Mouse (Mus musculus) retina, adult 2 months (tissue): ENCODE data around the gene Nucb1.
A peak's percentile ranks its signal among the peaks of the same experiment; 100 is the strongest.
"Not testable (repeated sequence)": the region's sequence is repeated elsewhere in the genome, so short reads cannot be mapped to it uniquely, and the experiment has no call there.

ENCODE experiments used
- DNase-seq: peaks from one replicate; pipeline ENCODE4 v3.0.0-alpha.2; 2012; ENCODE audit warnings: low read depth, low spot score

Gene Nucb1

DNA sequence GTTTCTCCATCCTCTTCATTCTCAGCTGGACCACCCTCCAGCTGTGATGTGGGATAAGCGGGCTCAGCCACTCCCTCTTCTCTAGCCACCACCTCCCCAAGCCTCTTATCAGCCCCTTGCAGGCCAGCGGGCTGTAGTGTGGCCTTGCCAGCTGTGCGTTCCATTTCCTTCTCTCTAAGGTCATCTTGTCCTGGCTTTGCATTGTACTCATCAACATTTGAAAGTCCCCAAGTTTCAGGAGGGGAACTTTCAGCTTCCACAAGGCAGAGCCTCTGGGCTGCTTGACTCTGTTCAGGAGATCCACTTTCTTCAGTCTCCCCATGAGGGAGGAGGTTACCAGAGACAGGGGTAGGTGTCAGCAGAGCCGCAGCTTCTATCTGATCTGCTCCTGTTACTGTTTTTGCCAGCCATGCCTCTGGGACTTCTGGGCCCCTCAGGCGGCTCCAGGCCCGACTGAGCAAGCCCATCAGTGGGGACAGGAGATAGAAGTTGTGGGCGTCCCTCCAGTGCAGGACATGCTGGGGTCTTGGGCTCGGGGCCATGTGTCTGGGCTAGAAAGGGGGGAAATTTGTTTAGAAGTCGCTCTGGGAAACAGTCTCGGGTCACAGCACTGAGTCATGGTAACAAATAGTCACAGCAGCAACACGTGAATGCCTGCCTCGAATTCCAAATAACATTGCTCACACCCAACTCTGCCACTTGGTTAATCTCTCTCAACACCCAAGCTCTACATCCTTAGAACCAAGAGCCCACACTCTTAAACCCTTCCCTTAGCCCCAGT is 14.8 kb upstream of the Nucb1 start:
- DNase-seq = no peak

DNA sequence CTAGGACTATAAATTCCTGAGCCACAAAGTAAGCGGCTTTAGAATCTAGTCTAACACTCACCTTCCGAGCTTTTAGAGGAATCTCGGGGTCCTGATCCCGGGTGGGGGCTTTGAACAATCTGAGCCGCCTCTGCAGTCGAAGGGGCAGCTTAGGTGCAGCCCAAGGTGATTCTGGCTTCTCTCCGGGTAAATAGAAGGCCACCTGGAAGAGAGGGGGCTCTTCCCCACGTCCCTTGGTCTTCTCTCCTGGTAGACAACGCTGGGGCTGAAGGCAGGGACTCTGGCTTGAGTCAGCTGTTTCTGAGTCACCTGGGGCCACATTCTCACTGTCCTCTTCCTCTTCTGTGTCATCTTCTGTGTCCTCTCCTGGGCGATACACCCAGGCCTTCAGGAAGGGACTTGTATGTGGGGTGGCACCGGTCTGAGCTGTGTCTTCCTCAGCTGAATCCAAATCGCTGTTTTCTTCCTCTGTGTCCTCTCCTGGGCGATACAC is 13.5 kb upstream of the Nucb1 start:
- no peak for DNase-seq

DNA sequence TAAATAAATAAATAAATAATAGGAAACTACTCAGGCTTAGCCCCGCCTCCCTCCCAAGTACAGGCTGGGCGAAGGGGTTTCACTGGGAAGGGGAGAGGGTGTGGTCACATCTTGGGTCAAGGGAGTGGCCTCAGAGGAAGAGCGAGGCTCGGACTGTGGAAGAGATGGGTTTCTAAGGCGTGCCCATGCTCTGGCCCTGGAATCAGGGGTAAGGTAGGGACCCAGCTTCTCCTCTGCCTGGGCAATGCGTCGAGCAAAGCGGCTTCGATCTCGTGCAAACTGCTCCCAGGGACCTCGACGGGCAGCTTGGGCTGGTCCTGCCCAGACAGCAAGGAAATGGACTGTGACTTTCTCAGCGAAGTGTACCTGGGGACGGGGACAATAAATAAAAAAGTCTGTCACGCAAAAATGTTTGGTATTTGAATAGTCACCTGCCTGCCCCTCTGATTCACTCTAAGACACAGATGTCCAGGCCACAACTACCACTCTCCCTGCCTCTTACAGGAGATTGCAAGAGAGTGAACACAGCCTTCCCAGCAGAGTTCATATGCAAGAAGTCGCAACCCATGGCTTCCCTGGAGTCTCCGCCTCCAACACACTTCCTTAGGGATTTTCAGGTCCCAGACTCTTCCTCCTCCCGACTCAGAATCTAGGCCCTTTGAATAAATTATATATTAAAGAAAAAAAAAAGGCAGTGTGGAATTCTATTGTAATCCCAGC is 12.9 kb upstream of the Nucb1 start:
- DNase-seq = no peak

DNA sequence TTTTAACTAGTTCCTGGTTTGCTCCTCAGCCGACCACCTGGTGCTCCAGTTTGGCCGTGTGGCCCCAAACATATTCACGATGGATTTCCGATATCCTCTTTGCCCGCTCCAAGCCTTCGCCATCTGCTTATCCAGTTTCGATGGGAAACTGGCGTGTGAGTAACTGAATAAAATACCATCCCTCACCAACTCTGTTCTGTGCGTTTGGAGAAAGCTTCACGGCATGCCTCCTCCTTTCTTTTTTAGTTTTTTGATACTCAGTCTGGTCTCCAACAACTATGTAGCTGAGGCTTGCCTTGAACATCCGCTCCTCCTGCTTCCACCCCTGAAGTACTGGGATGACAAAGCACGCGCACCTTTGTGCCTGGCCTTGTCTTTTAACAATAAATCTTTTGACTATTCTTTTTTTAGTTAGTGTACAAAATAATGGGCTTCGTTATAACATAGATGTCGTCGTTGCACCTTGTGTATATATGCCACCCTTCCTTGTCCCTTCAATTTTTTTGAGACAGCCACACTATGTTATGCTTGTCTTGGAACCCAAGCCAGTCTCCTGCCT is 12.1 kb upstream of the Nucb1 start:
- no peak for DNase-seq

DNA sequence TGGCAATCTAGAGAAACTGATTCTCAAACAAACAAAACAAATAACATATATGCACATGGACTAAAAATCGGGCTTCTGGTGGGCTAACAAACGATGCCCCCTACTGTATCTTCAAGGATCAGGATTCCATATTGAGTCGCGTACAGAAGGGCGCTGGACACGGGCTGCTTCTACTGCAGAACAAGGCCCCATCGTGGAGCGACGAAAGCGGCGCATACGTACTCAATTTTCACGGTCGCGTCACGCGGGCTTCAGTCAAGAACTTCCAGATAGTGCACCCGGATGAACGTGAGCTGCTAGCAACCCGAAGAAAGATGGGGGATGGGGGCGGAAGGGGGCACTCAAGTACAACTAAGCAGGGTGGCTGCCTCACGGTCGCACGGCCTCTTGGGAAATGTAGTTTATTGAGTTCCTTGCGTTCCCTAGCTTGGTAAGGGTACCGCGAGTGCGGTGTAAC is 11.6 kb upstream of the Nucb1 start:
- DNase-seq = peak; percentile 68

DNA sequence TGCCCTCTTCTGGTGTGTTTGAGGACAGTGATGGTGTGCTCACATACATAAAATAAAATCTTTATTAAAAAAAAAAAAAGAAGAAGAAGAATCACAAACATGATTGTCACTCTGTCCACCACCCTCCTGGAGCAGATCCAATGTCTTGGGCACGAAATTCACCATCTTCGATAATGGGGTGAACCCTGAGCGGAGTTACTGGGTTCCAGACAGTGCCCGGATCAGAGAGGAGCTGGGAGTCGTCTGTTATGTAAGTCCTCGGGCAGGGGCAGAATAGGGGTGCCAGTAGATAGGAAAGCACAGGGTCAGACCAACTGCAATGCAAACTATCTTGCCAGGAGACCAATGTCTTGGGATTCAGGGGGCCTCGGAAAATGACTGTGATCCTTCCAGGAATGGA is 10.4 kb upstream of the Nucb1 start:
- DNase-seq = no peak

- no peak for DNase-seq
Measured at GRCm38 (mm10) chr7:45519345-45520120, 9.3 kb upstream of the Nucb1 start.

DNA sequence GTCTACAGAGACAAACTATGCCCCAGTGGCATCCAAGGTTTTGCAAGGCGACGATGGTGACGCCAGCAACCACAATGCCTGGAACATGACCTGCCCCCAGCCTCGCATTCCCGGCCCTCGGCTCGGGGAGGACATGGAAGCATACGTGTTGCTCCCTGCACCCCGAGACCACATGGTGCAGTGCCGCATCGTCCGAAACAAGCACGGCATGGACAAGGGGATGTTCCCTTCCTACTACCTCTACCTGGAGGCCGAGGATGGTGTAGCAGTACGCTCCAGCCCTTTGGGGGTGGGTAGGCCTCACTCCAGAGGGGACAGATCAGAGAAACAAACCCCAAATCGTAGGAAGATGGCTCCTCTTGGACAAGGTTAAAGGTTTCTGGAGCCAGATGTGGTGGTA is 8.4 kb upstream of the Nucb1 start:
- DNase-seq = no peak

DNA sequence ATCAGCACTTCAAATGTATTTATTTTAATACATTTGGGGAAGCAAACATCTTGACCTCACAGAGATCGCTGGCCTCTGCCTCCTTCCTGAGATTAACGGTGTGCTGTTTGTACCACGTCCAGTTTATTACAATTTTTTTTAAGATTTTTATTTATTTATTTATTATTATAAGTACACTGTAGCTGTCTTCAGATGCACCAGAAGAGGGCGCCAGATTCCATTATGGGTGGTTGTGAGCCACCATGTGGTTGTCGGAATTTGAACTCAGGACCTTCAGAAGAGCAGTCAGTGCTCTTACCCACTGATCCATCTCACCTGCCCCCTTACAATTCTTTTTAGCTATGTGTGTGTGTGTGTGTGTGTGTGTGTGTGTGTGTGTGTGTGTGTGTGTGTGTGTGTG is 6.6 kb upstream of the Nucb1 start:
- DNase-seq = not testable (repeated sequence)

DNA sequence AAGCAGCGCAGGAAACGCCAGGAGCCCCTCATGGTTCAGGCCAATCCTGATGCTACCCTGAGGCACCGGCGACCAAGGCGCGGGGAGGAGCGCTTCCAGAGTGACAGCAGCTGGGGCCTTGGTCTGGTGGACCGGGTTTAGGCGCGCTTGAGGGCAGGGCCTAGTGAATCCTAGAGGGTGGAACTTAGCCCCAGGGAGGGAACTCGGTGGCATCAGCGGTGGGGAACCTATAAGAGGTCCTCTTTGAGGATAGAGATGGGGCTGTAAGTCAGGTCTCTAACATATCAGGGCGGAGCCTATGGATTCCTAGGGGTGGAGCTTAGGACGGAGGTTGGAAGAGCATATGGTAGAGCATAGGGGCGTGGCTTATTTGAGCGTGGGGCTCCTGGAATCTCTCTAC is 5.2 kb upstream of the Nucb1 start:
- no peak for DNase-seq

DNA sequence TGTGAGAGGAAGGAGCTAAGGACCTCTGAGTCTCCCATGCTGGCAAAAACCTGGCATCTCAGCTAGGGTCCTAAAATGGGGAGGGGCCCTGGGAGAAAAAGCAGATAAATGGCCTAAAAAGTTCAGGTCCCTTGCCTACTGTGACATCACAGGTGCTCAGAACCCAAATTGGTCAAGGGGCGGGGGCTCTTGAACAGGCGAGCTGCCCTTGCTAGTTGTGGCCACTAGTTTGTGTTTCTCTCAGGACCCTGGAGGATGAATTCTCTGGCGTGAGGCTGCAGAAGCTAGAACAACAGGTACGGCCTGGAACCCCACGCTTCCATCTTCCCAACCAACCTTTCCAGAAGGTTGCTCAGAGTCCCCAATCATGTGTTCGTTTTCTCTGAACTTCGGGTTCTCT is 4.2 kb upstream of the Nucb1 start:
- no peak for DNase-seq

DNA sequence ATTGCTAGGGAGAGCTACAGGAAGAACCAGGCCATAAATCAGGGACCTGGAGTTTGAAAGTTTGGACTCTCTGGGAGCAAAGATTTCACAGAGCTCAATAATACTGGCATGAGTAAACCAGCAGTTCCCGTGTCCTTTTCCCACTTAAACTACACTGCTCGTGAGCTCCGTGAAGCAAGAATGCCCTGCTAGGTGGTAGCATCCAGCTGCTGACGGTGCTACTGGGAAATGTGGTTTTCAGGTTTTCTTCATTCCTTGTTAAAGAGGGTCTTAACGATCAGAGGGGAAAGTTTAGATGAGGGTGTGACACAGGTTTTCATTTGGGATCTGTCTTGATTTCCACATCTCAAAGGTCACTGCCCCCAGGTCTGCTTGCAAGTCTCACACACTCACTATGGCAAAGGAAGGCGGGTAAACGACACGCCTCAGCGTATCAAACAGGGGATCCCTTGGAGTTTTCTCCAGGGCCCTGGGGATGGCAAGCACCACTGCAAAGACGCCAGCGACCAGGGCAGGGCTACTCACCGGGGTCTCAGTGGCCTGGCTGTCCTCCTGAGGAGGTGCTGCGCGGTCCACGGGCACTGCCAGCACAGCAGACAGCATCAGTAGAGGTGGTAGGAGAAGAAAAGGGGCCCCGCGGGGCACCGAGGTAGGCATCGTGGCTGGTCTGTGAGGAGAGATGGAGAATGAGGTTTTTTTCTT is 874 bp downstream of the Nucb1 start:
- DNase-seq = no peak

GRCm38 (mm10) chr7:45508561-45508960 is 1.6 kb downstream of the Nucb1 start:
- no peak for DNase-seq

DNA sequence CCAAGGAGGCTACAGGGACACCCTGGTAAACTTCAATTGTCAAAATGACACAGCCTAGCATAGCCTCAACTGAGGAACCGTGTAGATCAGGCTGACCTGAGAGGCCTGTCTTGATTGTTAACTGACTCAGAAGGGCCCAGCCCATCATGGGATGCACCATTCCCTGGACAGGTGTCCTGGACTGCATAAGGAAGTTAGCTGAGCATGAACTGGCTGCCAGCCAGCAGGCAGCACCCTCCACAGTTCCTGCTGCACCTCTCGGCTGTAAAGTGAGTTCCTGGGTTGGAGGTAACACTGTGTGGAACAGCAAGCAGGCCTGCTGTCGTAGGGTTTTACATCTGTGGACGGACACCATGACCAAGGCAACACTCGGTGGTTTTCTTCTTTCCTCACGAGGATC is 2.6 kb downstream of the Nucb1 start:
- DNase-seq = no peak

GRCm38 (mm10) chr7:45498427-45498826 is 11.8 kb downstream of the Nucb1 start:
- no peak for DNase-seq

GRCm38 (mm10) chr7:45494548-45494947 is 15.7 kb downstream of the Nucb1 start:
- no peak for DNase-seq

GRCm38 (mm10) chr7:45492951-45493350 is 17.3 kb downstream of the Nucb1 start:
- DNase-seq = no peak

DNA sequence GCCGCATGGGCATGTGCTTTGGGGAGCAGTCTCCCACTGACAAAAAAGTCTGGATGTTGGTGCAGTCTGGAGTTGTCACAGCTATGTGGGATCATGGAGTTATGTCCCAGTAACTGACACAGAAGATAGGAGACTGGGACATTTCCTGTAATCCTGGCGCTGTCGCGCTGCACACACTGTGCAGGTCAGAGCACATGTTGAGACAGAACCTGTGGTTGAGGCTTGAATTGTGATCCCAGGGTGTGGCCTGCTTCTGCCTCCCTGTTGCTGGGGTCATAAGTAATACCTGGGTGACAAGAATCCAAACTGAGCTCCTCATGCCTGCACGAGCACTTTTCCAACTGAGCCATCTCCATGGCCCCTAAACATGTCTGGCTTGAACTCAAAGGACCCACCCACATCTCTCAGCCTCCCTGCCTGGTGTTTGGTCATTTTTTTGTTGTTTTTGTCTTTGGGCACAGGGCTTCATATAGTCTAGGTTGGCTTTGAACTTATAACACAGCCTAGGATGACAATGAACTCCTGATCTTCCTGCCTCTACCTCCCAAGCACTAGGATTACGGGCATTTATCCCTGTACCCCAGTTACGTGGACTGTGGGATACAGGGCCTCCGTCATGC is 17.9 kb downstream of the Nucb1 start:
- no peak for DNase-seq

GRCm38 (mm10) chr7:45491264-45491663 is 18.9 kb downstream of the Nucb1 start:
- no peak for DNase-seq

DNA sequence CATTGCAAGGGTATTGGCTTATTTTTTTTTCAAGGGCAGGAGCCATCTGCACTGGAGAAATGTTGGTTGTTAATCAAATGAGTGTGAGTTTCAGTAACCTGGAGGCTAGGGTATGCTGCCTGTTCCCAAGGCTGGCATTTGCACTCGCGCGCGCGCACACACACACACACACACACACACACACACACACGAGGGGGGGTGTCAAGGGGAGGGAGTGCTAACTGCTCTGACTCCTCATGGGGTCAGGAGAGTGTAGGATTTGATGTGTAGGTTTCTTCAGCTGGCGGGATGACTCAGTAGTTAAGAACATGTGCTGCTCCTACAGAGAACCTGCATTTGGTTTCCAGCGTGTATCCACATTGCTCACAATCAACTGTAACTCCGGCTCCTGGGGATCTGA is 19.4 kb downstream of the Nucb1 start:
- no peak for DNase-seq

DNA sequence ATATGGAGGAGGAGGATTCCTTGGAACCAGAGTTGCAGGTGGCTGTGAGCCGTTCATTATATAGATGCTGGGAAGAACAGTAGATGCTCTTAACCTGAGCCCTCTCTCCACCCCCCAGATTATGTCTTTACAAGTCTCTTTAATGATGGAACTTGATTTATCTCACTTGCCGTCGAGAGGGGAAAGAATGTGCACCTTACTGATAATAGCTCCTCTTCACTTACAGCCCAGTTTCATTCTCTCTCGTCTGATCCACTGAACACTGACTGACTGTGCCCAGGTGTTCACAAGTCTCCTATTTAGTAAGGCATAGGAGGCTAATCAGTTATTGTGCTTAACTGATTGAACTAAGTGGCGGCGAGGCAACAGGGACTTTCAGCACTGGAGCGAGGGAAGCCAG is 20.6 kb downstream of the Nucb1 start:
- no peak for DNase-seq
